Mouse (Mus musculus) neural tube, embryonic 12.5 days (tissue): ENCODE measurements around the gene Hax1. TPM values are rescaled to one million over a fixed set of nuclear protein-coding genes. Genes with fewer than 3 reads are reported as not detected.

Experiments used
- ATAC-seq: fragments of 200-750 bp; cut with Nextera tagmentation; 2 replicates; pipeline ENCODE4 v1.8.0; 2017; ENCODE audit warnings: low read depth, mild to moderate bottlenecking, moderate TSS enrichment, moderate library complexity; ENCODE audit not compliant: low FRiP score
- H3K27ac ChIP-seq: fragments of 300-500 bp; sonication (generic); 2 replicates; pipeline ENCODE4 v1.5.1; 2016
- H3K27me3 ChIP-seq: fragments of 300-500 bp; sonication (generic); replicated peaks from 2 replicates; pipeline ENCODE4 v1.6.1; 2016; ENCODE audit warnings: mild to moderate bottlenecking
- H3K36me3 ChIP-seq: fragments of 300-500 bp; sonication (generic); 2 replicates; pipeline ENCODE4 v1.6.1; 2016; ENCODE audit warnings: mild to moderate bottlenecking
- H3K4me1 ChIP-seq: fragments of 300-500 bp; sonication (generic); 2 replicates; pipeline ENCODE4 v1.6.1; 2016
- H3K4me2 ChIP-seq: fragments of 300-500 bp; sonication (generic); replicated peaks from 2 replicates; pipeline ENCODE4 v1.6.1; 2016; ENCODE audit warnings: mild to moderate bottlenecking
- H3K4me3 ChIP-seq: fragments of 300-500 bp; sonication (generic); 2 replicates; pipeline ENCODE4 v1.5.1; 2016
- H3K9ac ChIP-seq: fragments of 300-500 bp; sonication (generic); 2 replicates; pipeline ENCODE4 v1.6.1; 2016; ENCODE audit warnings: mild to moderate bottlenecking
- H3K9me3 ChIP-seq: fragments of 300-500 bp; sonication (generic); 2 replicates; pipeline ENCODE4 v1.6.1; 2016; ENCODE audit warnings: mild to moderate bottlenecking
- WGBS: fragments of 180-500 bp; shearing (Covaris S2); methylation state at CpG from one replicate; pipeline ENCODE4 v1.1.7; 2016; 5-methylcytosine and 5-hydroxymethylcytosine counted together
- polyA plus RNA-seq: library from polyadenylated mRNA; unstranded; fragments of >200 nt; fragmentation: Nextera tagmentation; extraction: Ambion mirVana; gene quantifications from 2 replicates; pipeline ENCODE4 v1.2.1, GENCODE M21; 2016

Hax1 gene
- polyA plus RNA-seq: 137 and 139 TPM in 2 replicates

DNA sequence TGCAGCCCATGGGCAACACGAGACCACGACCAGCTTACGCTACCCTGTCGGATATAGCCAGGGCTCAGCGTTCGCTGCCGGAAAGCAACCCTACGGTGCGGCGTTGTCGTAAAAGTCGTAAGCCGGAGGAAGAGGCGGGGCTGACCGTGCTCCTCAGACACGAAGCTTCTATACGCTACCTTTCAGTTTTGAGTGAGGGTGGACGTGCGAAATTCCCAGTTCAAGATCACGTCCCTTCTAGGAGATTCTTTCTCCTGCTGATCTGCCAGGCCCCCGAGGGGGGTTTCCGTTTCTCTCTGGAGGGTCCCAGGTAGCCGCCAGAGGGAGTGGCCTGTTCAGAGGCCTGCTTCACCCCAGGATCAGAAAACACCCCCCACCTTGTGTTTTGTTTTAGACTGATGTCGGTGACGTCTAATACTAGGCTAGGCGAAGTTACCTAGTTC is at the start of gene Hax1:
TSS of gene Hax1 (minus strand) at position 169 of the 443 bp plus-strand sequence.
- H3K4me1 ChIP-seq: peaks cover 17% of the 10 kb centered on the region
- peaks cover 42% of the 10 kb centered on the region for H3K36me3 ChIP-seq
- ATAC-seq: peak; percentile 94
- no peaks in the 10 kb centered on the region for H3K9me3 ChIP-seq
- 0% methylated on average over 26 of the region's 26 CpGs for WGBS
- H3K4me3 ChIP-seq: peak within 1 kb of the TSS; percentile 69
- H3K9ac ChIP-seq: peak within 1 kb of the TSS; percentile 78
- H3K27me3 ChIP-seq: no peaks in the 10 kb centered on the region
- H3K27ac ChIP-seq: peak within 1 kb of the TSS; percentile 63
- H3K4me2 ChIP-seq: peak within 1 kb of the TSS; percentile 91

DNA sequence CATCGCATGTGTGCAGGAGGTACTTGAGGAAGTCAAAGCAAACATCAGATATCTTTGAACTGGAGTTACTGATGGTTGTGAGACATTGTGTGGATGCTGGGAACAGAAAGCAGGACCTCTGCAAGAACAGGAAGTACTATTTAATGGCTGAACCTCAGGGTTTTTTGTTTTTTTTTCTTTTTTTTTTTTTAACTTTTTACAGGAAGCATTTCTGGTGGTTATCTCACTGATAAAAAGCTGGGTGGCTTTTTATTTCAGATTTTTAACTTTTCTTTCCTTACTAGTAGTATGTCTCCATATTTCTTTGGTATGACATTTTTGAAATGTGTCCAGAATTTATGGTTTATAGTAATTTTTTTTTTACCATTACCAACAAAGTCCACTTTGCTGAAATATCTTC is 37.7 kb upstream of the Hax1 start:
- Histone ChIP-seq H3K9ac (no peak overlapping the region), H3K4me1 (no peaks in the 10 kb centered on the region), H3K27me3 (no peaks in the 10 kb centered on the region), H3K9me3 (no peaks in the 10 kb centered on the region), H3K4me3 (no peak overlapping the region), H3K36me3 (peaks cover 77% of the 10 kb centered on the region), H3K4me2 (no peak overlapping the region), H3K27ac (no peak overlapping the region)
- WGBS: 98% methylated on average over 1 of the region's 1 CpGs
- no peak for ATAC-seq

DNA sequence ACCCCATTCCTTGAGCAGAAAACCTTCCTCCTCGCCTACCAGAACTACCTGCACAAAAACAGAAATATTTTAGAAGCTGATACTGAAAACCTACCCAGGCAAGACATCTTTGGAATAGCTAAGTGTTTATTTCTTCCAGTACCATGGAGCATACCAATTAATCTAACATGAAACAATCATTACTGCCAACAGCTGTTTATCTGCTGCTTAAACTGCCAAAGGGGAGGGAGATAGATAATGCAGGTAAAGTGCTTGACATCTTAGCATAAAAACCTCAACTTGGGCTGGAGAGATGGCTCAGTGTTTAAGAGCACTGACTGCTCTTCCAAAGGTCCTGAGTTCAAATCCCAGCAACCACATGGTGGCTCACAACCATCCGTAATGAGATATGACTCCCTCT is 36.1 kb upstream of the Hax1 start:
- Histone ChIP-seq H3K9me3 (no peaks in the 10 kb centered on the region), H3K4me2 (no peak overlapping the region), H3K9ac (no peak overlapping the region), H3K36me3 (peaks cover 78% of the 10 kb centered on the region), H3K27ac (no peak overlapping the region), H3K4me3 (no peak overlapping the region), H3K4me1 (no peaks in the 10 kb centered on the region), H3K27me3 (no peaks in the 10 kb centered on the region)
- no peak for ATAC-seq
- 93% methylated on average over 2 of the region's 2 CpGs for whole genome bisulfite sequencing

DNA sequence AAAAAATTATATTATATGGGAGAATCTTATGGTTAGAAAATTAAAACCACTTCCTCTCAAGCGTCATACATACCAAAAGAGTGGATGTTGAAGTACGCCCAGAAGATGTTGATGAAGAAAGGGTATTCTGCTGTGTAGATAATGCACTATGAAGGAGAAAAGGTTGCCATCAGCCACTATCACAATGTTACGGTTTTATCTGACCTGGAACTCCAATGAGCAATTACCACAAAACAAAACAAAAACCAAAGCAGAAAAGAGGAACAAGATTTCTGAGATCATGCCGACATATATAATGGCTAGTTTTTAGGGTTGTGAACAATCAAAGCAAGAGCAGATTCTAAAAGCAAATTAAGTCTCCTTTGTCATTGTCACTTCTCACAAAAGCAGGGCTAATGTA is 18.0 kb upstream of the Hax1 start:
- no peak for ATAC-seq
- Histone ChIP-seq H3K36me3 (peaks cover 93% of the 10 kb centered on the region), H3K9me3 (no peaks in the 10 kb centered on the region), H3K4me1 (no peaks in the 10 kb centered on the region), H3K9ac (no peak overlapping the region), H3K27ac (no peak overlapping the region), H3K4me2 (no peak overlapping the region), H3K4me3 (no peak overlapping the region), H3K27me3 (no peaks in the 10 kb centered on the region)
- WGBS: 96% methylated on average over 4 of the region's 4 CpGs

DNA sequence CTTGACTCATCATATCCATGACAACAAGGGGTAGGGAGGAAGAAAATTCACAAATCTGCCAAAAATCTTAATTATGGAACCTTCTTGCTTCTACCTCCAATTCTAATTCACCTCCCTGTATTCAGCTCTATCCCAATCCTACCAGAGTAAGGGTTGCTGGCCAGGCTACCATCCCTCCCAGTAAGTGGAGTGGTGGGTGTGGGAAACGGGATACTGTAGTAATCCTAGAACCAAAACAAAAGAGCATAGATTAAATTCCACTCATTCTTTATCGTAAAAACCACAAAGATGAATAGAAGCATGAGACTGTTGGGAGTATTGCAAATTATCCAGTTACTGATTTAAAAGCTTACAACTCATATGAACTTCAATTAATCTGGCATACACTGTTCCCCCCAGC is 11.7 kb upstream of the Hax1 start:
- no peak for ATAC-seq
- H3K36me3 ChIP-seq: peaks cover 91% of the 10 kb centered on the region
- H3K4me1 ChIP-seq: no peaks in the 10 kb centered on the region
- WGBS: 94% methylated on average over 2 of the region's 2 CpGs
- no peak overlapping the region for H3K9ac ChIP-seq
- H3K9me3 ChIP-seq: no peaks in the 10 kb centered on the region
- H3K27ac ChIP-seq: no peak overlapping the region
- H3K4me3 ChIP-seq: no peak overlapping the region
- H3K27me3 ChIP-seq: no peaks in the 10 kb centered on the region
- no peak overlapping the region for H3K4me2 ChIP-seq

DNA sequence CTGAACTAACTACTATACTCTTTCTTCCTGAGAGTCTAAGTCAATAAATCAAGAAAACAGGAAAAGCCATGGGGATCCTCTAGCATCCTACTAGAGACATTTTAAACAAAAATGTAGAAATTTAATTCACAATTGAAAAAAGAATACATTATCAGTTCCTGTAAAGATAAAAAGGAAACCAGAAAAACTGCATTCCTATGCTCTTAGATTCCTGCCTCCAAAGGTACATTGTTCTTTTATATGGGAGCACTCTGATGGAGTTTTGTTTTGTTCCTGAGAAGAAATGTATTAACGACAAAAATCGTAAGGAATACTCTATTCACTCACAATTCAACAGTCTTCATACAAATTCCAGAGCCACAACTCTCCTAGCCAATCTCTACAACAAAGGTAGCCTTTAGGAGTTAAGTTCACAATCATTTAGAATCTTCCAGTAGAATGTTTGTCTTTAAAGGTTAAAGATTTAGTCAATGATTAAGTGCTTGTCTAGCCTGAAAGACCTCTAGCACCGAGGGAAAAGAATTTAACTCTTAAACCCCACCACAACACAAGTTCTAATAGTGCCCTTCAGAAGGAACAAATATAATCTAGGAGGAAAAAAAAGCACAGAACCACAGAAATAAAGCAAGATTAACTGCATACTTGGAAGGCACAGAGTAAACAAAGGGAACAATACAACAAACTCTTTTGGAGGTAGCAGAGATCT is 5.7 kb upstream of the Hax1 start:
- H3K4me3 ChIP-seq: no peak overlapping the region
- peaks cover 68% of the 10 kb centered on the region for H3K36me3 ChIP-seq
- H3K9ac ChIP-seq: no peak overlapping the region
- 82% methylated on average over 3 of the region's 3 CpGs for WGBS
- no peak overlapping the region for H3K4me2 ChIP-seq
- no peak overlapping the region for H3K27ac ChIP-seq
- ATAC-seq: no peak
- H3K27me3 ChIP-seq: no peaks in the 10 kb centered on the region
- H3K9me3 ChIP-seq: no peaks in the 10 kb centered on the region
- H3K4me1 ChIP-seq: peaks cover 5% of the 10 kb centered on the region

DNA sequence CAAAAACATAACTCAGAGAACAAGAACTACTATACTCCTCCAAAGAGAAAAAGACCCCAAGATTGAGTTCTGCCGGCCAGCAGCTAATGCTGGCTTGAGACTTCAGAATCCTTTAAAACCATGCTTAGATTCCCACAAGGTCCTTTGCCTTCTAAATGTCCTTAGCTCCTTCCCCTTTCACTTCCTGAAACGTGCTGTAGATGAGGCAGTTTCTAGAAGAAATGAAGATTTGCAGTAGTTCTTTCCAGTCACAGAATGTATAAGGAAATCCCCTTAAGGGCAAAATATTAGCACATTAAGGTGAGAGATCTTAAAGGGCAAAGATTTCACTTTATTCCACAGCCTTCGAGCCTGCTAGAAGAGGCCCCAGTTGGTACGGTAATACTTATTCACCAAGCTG is 1.2 kb upstream of the Hax1 start:
- 88% methylated on average over 4 of the region's 4 CpGs for WGBS
- no peak overlapping the region for H3K27ac ChIP-seq

DNA sequence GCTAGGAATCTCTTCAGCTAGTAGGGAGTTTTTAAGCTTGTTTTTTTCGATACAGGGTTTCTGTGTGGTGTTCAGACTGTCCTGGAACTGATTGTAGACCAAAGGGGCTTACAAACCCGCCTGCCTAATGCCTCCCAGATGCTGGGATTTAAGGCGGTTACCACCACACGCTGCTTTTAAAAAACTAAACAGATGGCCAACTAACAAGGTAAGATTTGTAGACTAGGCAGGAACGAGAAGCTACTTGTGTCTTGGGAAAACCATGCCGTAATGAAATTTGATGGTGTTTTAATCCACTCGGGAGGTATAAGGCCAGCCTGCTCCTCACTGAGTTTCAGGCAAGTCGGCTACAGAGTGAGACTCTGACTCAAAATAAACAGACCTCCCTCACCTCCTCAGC is 510 bp upstream of the Hax1 start:
- Histone ChIP-seq H3K4me1 (peaks cover 17% of the 10 kb centered on the region), H3K4me3 (peak overlapping the region; percentile 69), H3K27ac (peak overlapping the region; percentile 63), H3K9me3 (no peaks in the 10 kb centered on the region), H3K36me3 (peaks cover 40% of the 10 kb centered on the region), H3K4me2 (peak overlapping the region; percentile 91), H3K9ac (peak overlapping the region; percentile 78), H3K27me3 (no peaks in the 10 kb centered on the region)
- WGBS: 18% methylated on average over 8 of the region's 8 CpGs
- peak; percentile 35; the same call in 1 of the 2 replicates for ATAC-seq

More for the DNA sequence above, 1.2 kb upstream of the Hax1 start:
- Histone ChIP-seq H3K4me3 (no peak overlapping the region), H3K9ac (no peak overlapping the region), H3K4me1 (peaks cover 17% of the 10 kb centered on the region), H3K27me3 (no peaks in the 10 kb centered on the region), H3K36me3 (peaks cover 41% of the 10 kb centered on the region), H3K9me3 (no peaks in the 10 kb centered on the region), H3K4me2 (peak overlapping the region; percentile 91; the same call in 1 of the 2 replicates)
- no peak for ATAC-seq

DNA sequence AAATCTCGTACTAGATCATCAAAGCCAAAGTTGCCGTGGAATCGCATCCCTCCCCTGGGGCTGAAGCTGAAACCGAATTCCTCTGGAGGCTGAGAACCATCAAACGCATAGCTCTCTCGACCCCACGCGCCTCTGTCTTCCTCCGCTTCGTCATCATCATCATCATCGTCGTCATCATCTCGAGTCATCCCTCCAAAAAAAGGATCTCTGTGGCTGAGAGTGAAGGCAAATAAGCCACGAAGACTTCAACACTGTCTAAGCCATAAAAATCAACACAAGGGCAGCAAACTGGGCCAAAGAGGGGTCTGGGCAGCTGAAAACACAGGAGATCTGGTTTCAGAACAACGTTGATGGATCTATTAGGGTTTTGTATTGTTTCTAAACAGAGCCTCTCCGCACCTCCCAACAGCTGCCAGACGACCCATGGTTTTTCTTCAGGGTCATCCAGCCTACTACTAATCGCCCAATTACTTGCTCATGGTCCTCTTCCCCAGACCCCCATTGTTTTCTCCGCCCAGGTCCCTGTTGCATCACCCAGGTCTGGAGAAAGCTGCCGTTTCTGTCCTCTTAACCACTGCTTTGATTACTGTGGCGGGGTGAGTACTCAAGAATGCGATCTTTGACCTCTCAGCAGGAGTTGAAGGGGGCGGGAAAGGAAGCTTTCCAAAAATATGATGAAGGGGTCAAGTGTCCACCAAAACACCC is 637 bp downstream of the Hax1 start:
- Histone ChIP-seq H3K9me3 (no peaks in the 10 kb centered on the region), H3K27ac (no peak overlapping the region), H3K4me1 (peaks cover 17% of the 10 kb centered on the region), H3K4me2 (peak overlapping the region; percentile 91), H3K27me3 (no peaks in the 10 kb centered on the region), H3K9ac (peak overlapping the region; percentile 78), H3K4me3 (peak overlapping the region; percentile 69), H3K36me3 (peaks cover 38% of the 10 kb centered on the region)
- ATAC-seq: peak; percentile 65
- WGBS: 9% methylated on average over 23 of the region's 23 CpGs

DNA sequence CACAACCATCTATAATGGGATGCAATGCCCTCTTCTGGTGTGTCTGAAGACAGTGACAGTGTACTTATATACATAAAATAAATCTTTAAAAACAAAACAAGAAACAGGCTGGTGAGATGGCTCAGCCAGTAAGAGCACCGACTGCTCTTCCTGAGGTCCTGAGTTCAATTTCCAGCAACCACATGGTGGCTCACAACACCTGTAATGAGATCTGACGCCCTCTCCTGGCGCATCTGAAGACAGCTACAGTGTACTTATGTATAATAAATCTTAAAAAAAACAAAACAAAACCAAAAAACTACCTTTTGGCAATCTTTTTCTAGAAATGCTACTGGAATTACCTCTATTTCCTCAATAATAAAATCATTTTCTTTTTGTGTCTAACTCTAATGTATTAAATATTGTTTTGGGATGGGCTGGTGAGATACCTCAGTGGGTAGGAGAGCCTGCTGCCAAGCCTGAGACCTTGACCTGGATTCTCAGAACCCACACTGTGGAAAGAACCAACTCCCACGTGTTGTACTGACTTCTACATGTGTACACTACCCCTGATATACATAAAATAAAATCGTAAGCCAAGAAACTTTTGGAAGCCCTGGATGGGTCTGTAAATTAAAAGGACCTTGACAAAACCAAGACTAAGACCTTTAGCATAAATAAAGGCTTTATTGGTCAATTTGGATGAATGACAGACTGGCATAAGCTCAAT is 3.6 kb downstream of the Hax1 start:
- Histone ChIP-seq H3K36me3 (peaks cover 17% of the 10 kb centered on the region; the same call in 1 of the 2 replicates), H3K4me1 (peaks cover 17% of the 10 kb centered on the region), H3K9me3 (no peaks in the 10 kb centered on the region), H3K9ac (no peak overlapping the region), H3K4me2 (no peak overlapping the region), H3K27me3 (no peaks in the 10 kb centered on the region), H3K27ac (no peak overlapping the region), H3K4me3 (no peak overlapping the region)
- WGBS: 95% methylated on average over 5 of the region's 5 CpGs
- ATAC-seq: no peak

DNA sequence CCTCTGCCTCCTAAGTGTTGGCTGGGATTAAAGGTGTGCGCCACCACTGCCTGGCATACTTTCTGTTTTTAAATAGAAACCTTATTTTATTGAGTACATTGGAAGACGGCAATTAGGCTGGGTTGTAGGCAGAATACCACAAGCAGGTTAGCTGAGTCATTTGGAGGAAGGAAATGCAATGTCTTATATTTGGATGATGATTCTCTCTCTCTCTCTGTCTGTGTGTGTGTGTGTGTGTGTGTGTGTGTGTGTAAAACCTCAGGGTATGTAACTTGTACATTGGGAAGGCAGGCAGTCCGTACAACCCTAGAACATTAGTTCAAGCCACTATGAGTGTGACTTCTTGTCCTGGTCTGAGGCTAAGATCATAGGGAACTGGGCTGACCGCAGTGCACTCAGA is 10.8 kb downstream of the Hax1 start:
- H3K27me3 ChIP-seq: no peaks in the 10 kb centered on the region
- 89% methylated on average over 4 of the region's 4 CpGs for WGBS
- H3K9me3 ChIP-seq: no peaks in the 10 kb centered on the region
- no peak for ATAC-seq
- no peak overlapping the region for H3K9ac ChIP-seq
- no peak overlapping the region for H3K27ac ChIP-seq
- no peaks in the 10 kb centered on the region for H3K4me1 ChIP-seq
- H3K36me3 ChIP-seq: no peaks in the 10 kb centered on the region
- no peak overlapping the region for H3K4me2 ChIP-seq
- no peak overlapping the region for H3K4me3 ChIP-seq

DNA sequence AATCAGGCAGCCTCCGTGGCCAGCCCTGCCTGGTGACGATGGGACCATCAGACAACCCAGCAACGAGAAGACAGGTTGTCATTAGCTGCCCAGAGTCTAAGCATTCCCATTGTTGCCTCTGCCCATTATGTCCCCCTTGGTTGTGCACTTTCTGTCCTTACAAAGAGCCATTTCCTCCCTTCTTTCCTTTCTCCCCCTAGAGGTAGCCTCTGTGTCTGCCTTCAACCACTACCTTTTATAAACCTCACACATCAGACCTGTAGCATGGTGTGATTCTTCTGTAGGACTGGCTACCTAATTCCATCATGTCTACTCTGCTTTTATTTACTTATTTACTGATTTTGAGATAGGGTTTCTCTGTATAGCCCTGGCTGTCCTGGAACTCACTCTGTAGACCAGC is 11.4 kb downstream of the Hax1 start:
- Histone ChIP-seq H3K27me3 (no peaks in the 10 kb centered on the region), H3K4me3 (no peak overlapping the region), H3K4me2 (no peak overlapping the region), H3K27ac (no peak overlapping the region), H3K4me1 (no peaks in the 10 kb centered on the region), H3K9me3 (no peaks in the 10 kb centered on the region), H3K36me3 (no peaks in the 10 kb centered on the region), H3K9ac (no peak overlapping the region)
- no peak for ATAC-seq
- 43% methylated on average over 3 of the region's 3 CpGs for WGBS
